Mouse (Mus musculus): ENCODE data around the gene H2-M1. TPM values are rescaled to one million over a fixed set of nuclear protein-coding genes. Genes with fewer than 3 reads are reported as not detected.

The H2-M1 gene
- polyA plus RNA-seq (2015; fragmentation: Nextera tagmentation; extraction: Ambion mirVana): not detected in 2 replicates

GRCm38 (mm10) chr17:36672119-36672518 is at the start of gene H2-M1:
Gene H2-M1, minus strand, starts transcription at chr17:36672219.
- Histone ChIP-seq H3K9me3 (ENCODE audit: low read length) (no peaks in the 10 kb centered on the region), H3K27me3 (ENCODE audit: insufficient read depth, low read length) (no peaks in the 10 kb centered on the region), H3K4me2 (ENCODE audit: low read depth, low read length) (no peak within 1 kb of the TSS), H3K27ac (ENCODE audit: low read depth) (no peak within 1 kb of the TSS), H3K4me3 (ENCODE audit: low read depth, low read length) (no peak within 1 kb of the TSS), H3K9ac (replicated peaks) (no peak within 1 kb of the TSS), H3K4me1 (ENCODE audit: insufficient read depth) (no peaks in the 10 kb centered on the region), H3K36me3 (replicated peaks; ENCODE audit: insufficient read depth, low read length) (no peaks in the 10 kb centered on the region)
- ATAC-seq (no peak), DNase-seq (no peak)
- no peak for TF ChIP-seq CTCF (IDR thresholded peaks at IDR 0.05; ENCODE audit: low read depth)
- TF ChIP-seq EP300 (IDR thresholded peaks at IDR 0.05; ENCODE audit: low read depth): no peak
- 60% methylated on average over 3 of the region's 3 CpGs for WGBS (ENCODE audit: insufficient replicate concordance)

- ATAC-seq (no peak), DNase-seq (no peak)
- H3K4me1 ChIP-seq (ENCODE audit: insufficient read depth): no peaks in the 10 kb centered on the region
- H3K4me2 ChIP-seq (ENCODE audit: low read depth, low read length): no peak overlapping the region
- H3K4me3 ChIP-seq (ENCODE audit: low read depth, low read length): no peak overlapping the region
- H3K36me3 ChIP-seq (replicated peaks; ENCODE audit: insufficient read depth, low read length): no peaks in the 10 kb centered on the region
- no peaks in the 10 kb centered on the region for H3K9me3 ChIP-seq (ENCODE audit: low read length)
- TF ChIP-seq CTCF (IDR thresholded peaks at IDR 0.05; ENCODE audit: low read depth): no peak
- no peak for TF ChIP-seq EP300 (IDR thresholded peaks at IDR 0.05; ENCODE audit: low read depth)
- no peaks in the 10 kb centered on the region for H3K27me3 ChIP-seq (ENCODE audit: insufficient read depth, low read length)
- whole genome bisulfite sequencing (ENCODE audit: insufficient replicate concordance): 46% methylated on average over 2 of the region's 2 CpGs
- H3K27ac ChIP-seq (ENCODE audit: low read depth): no peak overlapping the region
- no peak overlapping the region for H3K9ac ChIP-seq (replicated peaks)
Observed at GRCm38 (mm10) chr17:36697693-36698092, 25.7 kb upstream of the H2-M1 start.

GRCm38 (mm10) chr17:36642566-36642965 is 29.5 kb downstream of the H2-M1 start, which contains the start of gene H2-M9:
Gene H2-M9, minus strand, starts transcription at chr17:36642666.
- Histone ChIP-seq H3K9me3 (ENCODE audit: low read length) (no peaks in the 10 kb centered on the region), H3K4me1 (ENCODE audit: insufficient read depth) (no peaks in the 10 kb centered on the region)
- WGBS (ENCODE audit: insufficient replicate concordance): 84% methylated on average over 3 of the region's 3 CpGs

More at GRCm38 (mm10) chr17:36642566-36642965, 29.5 kb downstream of the H2-M1 start, which contains the start of gene H2-M9:
- no peak for DNase-seq
- Histone ChIP-seq H3K4me3 (ENCODE audit: low read depth, low read length) (no peak within 1 kb of the TSS), H3K4me2 (ENCODE audit: low read depth, low read length) (no peak within 1 kb of the TSS), H3K27me3 (ENCODE audit: insufficient read depth, low read length) (no peaks in the 10 kb centered on the region), H3K36me3 (replicated peaks; ENCODE audit: insufficient read depth, low read length) (no peaks in the 10 kb centered on the region), H3K27ac (ENCODE audit: low read depth) (no peak within 1 kb of the TSS), H3K9ac (replicated peaks) (no peak within 1 kb of the TSS)
- no peak for ATAC-seq
- TF ChIP-seq CTCF (IDR thresholded peaks at IDR 0.05; ENCODE audit: low read depth) (no peak), EP300 (IDR thresholded peaks at IDR 0.05; ENCODE audit: low read depth) (no peak)

Other genes with a start within 250 kb of the H2-M1 start
- gene H2-M10.4, start 209.9 kb downstream of the H2-M1 start, polyA plus RNA-seq (2015; fragmentation: Nextera tagmentation; extraction: Ambion mirVana): not detected in 2 replicates
- not detected in 2 replicates for gene H2-M11, start 125.1 kb downstream of the H2-M1 start, polyA plus RNA-seq (2015; fragmentation: Nextera tagmentation; extraction: Ambion mirVana)
- not detected in 2 replicates for gene H2-M9, start 29.6 kb downstream of the H2-M1 start, polyA plus RNA-seq (2015; fragmentation: Nextera tagmentation; extraction: Ambion mirVana)
- gene H2-M10.5, start 100.7 kb upstream of the H2-M1 start, polyA plus RNA-seq (2015; fragmentation: Nextera tagmentation; extraction: Ambion mirVana): not detected in 2 replicates
- not detected in 2 replicates for gene H2-M10.6, start 140.0 kb upstream of the H2-M1 start, polyA plus RNA-seq (2015; fragmentation: Nextera tagmentation; extraction: Ambion mirVana)
- gene Trim26, start 164.9 kb upstream of the H2-M1 start, polyA plus RNA-seq (2015; fragmentation: Nextera tagmentation; extraction: Ambion mirVana): 16.8 and 19.1 TPM in 2 replicates
- gene Trim15, start 195.0 kb upstream of the H2-M1 start, polyA plus RNA-seq (2015; fragmentation: Nextera tagmentation; extraction: Ambion mirVana): 0.12 TPM in 1 of 2 replicates, not detected in the other
- 85.7 and 86.7 TPM in 2 replicates for gene Trim10, start 197.4 kb upstream of the H2-M1 start, polyA plus RNA-seq (2015; fragmentation: Nextera tagmentation; extraction: Ambion mirVana)
- gene Trim40, start 217.9 kb upstream of the H2-M1 start, polyA plus RNA-seq (2015; fragmentation: Nextera tagmentation; extraction: Ambion mirVana): not detected in 2 replicates
- not detected in 2 replicates for gene Trim31, start 225.9 kb upstream of the H2-M1 start, polyA plus RNA-seq (2015; fragmentation: Nextera tagmentation; extraction: Ambion mirVana)

Measured in liver, postnatal 0 days (tissue).